Mouse (Mus musculus) limb, embryonic 14.5 days (tissue): ENCODE measurements around the gene Tmem140. TPM values are rescaled to one million over a fixed set of nuclear protein-coding genes. Genes with fewer than 3 reads are reported as not detected.

Experiments used
- ATAC-seq: fragments of 200-750 bp; cut with Nextera tagmentation; 2 replicates; pipeline ENCODE4 v1.8.0; 2017; ENCODE audit warnings: low read depth, moderate number of reproducible peaks, moderate TSS enrichment; ENCODE audit not compliant: low FRiP score
- DNase-seq: peaks from one replicate; pipeline ENCODE4 v3.0.0-alpha.2; 2015; ENCODE audit warnings: low spot score
- H3K27ac ChIP-seq: fragments of 300-500 bp; sonication (generic); replicated peaks from 2 replicates; pipeline ENCODE4 v1.5.1; 2014; ENCODE audit warnings: low read depth, mild to moderate bottlenecking, low read length, moderate library complexity, mixed read lengths
- H3K27me3 ChIP-seq: fragments of 300-500 bp; sonication (generic); 2 replicates; pipeline ENCODE4 v1.6.1; 2014; ENCODE audit warnings: low read length, mixed read lengths; ENCODE audit not compliant: control insufficient read depth, insufficient read depth
- H3K36me3 ChIP-seq: fragments of 300-500 bp; sonication (generic); 2 replicates; pipeline ENCODE4 v1.6.1; 2014; ENCODE audit warnings: mild to moderate bottlenecking, low read length, moderate library complexity, mixed read lengths; ENCODE audit not compliant: control insufficient read depth, insufficient read depth
- H3K4me1 ChIP-seq: fragments of 300-500 bp; sonication (generic); 2 replicates; pipeline ENCODE4 v1.6.1; 2014; ENCODE audit warnings: antibody characterized with exemption, low read length, mixed read lengths; ENCODE audit not compliant: control insufficient read depth, insufficient read depth
- H3K4me2 ChIP-seq: fragments of 300-500 bp; sonication (generic); replicated peaks from 2 replicates; pipeline ENCODE4 v1.6.1; 2014; ENCODE audit warnings: low read depth, mild to moderate bottlenecking, low read length, moderate library complexity; ENCODE audit not compliant: severe bottlenecking
- H3K4me3 ChIP-seq: fragments of 300-500 bp; sonication (generic); replicated peaks from 2 replicates; pipeline ENCODE4 v1.5.1; 2014; ENCODE audit warnings: low read length
- H3K9ac ChIP-seq: fragments of 300-500 bp; sonication (generic); 2 replicates; pipeline ENCODE4 v1.6.1; 2014; ENCODE audit warnings: mild to moderate bottlenecking, low read depth, low read length, moderate library complexity; ENCODE audit not compliant: severe bottlenecking
- H3K9me3 ChIP-seq: fragments of 300-500 bp; sonication (generic); 2 replicates; pipeline ENCODE4 v1.6.1; 2016; ENCODE audit warnings: low read length; ENCODE audit not compliant: control insufficient read depth
- POLR2A ChIP-seq: fragments of 200-500 bp; IDR thresholded peaks from 2 replicates; pipeline ENCODE4 v1.8.0; 2012; ENCODE audit warnings: inconsistent platforms, mild to moderate bottlenecking, moderate library complexity, borderline replicate concordance; ENCODE audit not compliant: insufficient read depth, insufficient read length; ENCODE audit errors: extremely low read depth
- WGBS: fragments of 180-500 bp; shearing (Covaris S2); extraction: QIAGEN DNeasy Blood & Tissue Kit; methylation state at CpG from one replicate; pipeline ENCODE4 v1.1.7; 2014; 5-methylcytosine and 5-hydroxymethylcytosine counted together
- polyA plus RNA-seq, 2 experiments: library from polyadenylated mRNA; depleted of rRNA in 1 of 2; stranded (reverse) in 1 of 2; unstranded in 1 of 2; fragments of >200 nt; fragmentation: Nextera tagmentation in 1 of 2; extraction: Ambion mirVana in 1 of 2; gene quantifications; 2 replicates each; pipeline versions ENCODE4 v1.2.1 to v1.2.3; 2012 to 2014

Gene Tmem140
- polyA plus RNA-seq, 2 experiments = 1.2 TPM

GRCm38 (mm10) chr6:34867995-34868350 is 5.0 kb downstream of the Tmem140 start:
- WGBS = 75% methylated on average over 10 of the region's 10 CpGs
- peaks cover 17% of the 10 kb centered on the region for H3K4me1 ChIP-seq
- no peak overlapping the region for H3K27ac ChIP-seq
- H3K27me3 ChIP-seq = no peaks in the 10 kb centered on the region
- TF ChIP-seq POLR2A = no peak
- H3K9ac ChIP-seq = no peak overlapping the region
- ATAC-seq (no peak), DNase-seq (no peak)
- H3K4me3 ChIP-seq = no peak overlapping the region
- H3K9me3 ChIP-seq = no peaks in the 10 kb centered on the region
- no peaks in the 10 kb centered on the region for H3K36me3 ChIP-seq
- H3K4me2 ChIP-seq = no peak overlapping the region

- Histone ChIP-seq H3K27ac (no peak overlapping the region), H3K9ac (peak overlapping the region; percentile 25; the same call in 1 of the 2 replicates), H3K9me3 (no peaks in the 10 kb centered on the region), H3K4me3 (no peak overlapping the region), H3K36me3 (no peaks in the 10 kb centered on the region), H3K27me3 (no peaks in the 10 kb centered on the region), H3K4me2 (no peak overlapping the region), H3K4me1 (peaks cover 12% of the 10 kb centered on the region)
- WGBS = 78% methylated on average over 20 of the region's 20 CpGs
- DNase-seq (no peak), ATAC-seq (no peak)
- TF ChIP-seq POLR2A = no peak
These were observed 5.7 kb downstream of the Tmem140 start for GRCm38 (mm10) chr6:34868507-34869217.

- Histone ChIP-seq H3K27me3 (no peaks in the 10 kb centered on the region), H3K36me3 (no peaks in the 10 kb centered on the region), H3K9ac (no peak overlapping the region), H3K4me1 (peaks cover 12% of the 10 kb centered on the region), H3K4me3 (no peak overlapping the region), H3K27ac (0 out of 2 replicates have a peak overlapping the region, but pooled peaks have one; percentile 26), H3K4me2 (no peak overlapping the region), H3K9me3 (no peaks in the 10 kb centered on the region)
- DNase-seq (no peak), ATAC-seq (no peak)
- no peak for TF ChIP-seq POLR2A
- 78% methylated on average over 13 of the region's 13 CpGs for WGBS
These were observed 6.4 kb downstream of the Tmem140 start for GRCm38 (mm10) chr6:34869225-34869915.

- no peak for DNase-seq
- no peaks in the 10 kb centered on the region for H3K9me3 ChIP-seq
- no peak for ATAC-seq
- H3K27ac ChIP-seq = 0 out of 2 replicates have a peak overlapping the region, but pooled peaks have one; percentile 26
- 82% methylated on average over 5 of the region's 5 CpGs for WGBS
- no peak for TF ChIP-seq POLR2A
- H3K27me3 ChIP-seq = no peaks in the 10 kb centered on the region
- H3K4me3 ChIP-seq = no peak overlapping the region
- no peak overlapping the region for H3K4me2 ChIP-seq
- no peak overlapping the region for H3K9ac ChIP-seq
- H3K36me3 ChIP-seq = 0 out of 2 replicates have a peak, but pooled peaks cover 2% of the 10 kb centered on the region
- peaks cover 12% of the 10 kb centered on the region for H3K4me1 ChIP-seq
These were observed 7.2 kb downstream of the Tmem140 start for GRCm38 (mm10) chr6:34870136-34870535.

- Histone ChIP-seq H3K4me2 (no peak overlapping the region), H3K36me3 (0 out of 2 replicates have a peak, but pooled peaks cover 7% of the 10 kb centered on the region), H3K9me3 (no peaks in the 10 kb centered on the region), H3K27me3 (no peaks in the 10 kb centered on the region), H3K4me1 (peaks cover 10% of the 10 kb centered on the region), H3K9ac (no peak overlapping the region), H3K27ac (peak overlapping the region; percentile 65), H3K4me3 (no peak overlapping the region)
- WGBS = 40% methylated on average over 5 of the region's 5 CpGs
- TF ChIP-seq POLR2A = no peak
- no peak for ATAC-seq
- DNase-seq = no peak
These were observed 7.8 kb downstream of the Tmem140 start for GRCm38 (mm10) chr6:34870724-34871123.
